Mouse (Mus musculus) lung, adult 2 months (tissue): ENCODE measurements around the gene Cd3d. TPM values are rescaled to one million over a fixed set of nuclear protein-coding genes. Genes with fewer than 3 reads are reported as not detected.

Experiments used
- DNase-seq: peaks from one replicate; pipeline ENCODE4 v3.0.0; 2022
- H3K4me1 ChIP-seq: fragments of 200-500 bp; 2 replicates; pipeline ENCODE4 v1.6.1; 2011; ENCODE audit warnings: low read length; ENCODE audit not compliant: control insufficient read depth, insufficient read depth
- H3K4me3 ChIP-seq: fragments of 200-500 bp; replicated peaks from 2 replicates; pipeline ENCODE3; 2011; ENCODE audit warnings: low read depth, mild to moderate bottlenecking, control low read depth, low read length; ENCODE audit errors: extremely low read depth
- CTCF ChIP-seq: fragments of 200-500 bp; IDR thresholded peaks from 2 replicates; pipeline ENCODE4 v1.5.1; 2011; ENCODE audit warnings: mild to moderate bottlenecking, low read length, control low read depth; ENCODE audit not compliant: insufficient read depth
- POLR2A ChIP-seq: fragments of 200-500 bp; IDR thresholded peaks from 2 replicates; pipeline ENCODE4 v1.6.1; 2011; ENCODE audit warnings: low read depth, mild to moderate bottlenecking, control low read depth, low read length, borderline replicate concordance; ENCODE audit errors: extremely low read depth
- WGBS: fragments of 180-500 bp; shearing (Covaris S2); methylation state at CpG from one replicate; pipeline ENCODE4 v1.1.7; 2018; 5-methylcytosine and 5-hydroxymethylcytosine counted together
- polyA plus RNA-seq: library from polyadenylated mRNA; depleted of rRNA; stranded (reverse); fragments of >200 nt; gene quantifications from 2 replicates; pipeline ENCODE4 v1.2.3, GENCODE M21; 2012

Gene Cd3d
- polyA plus RNA-seq, 1 experiment, result 2.0 TPM

DNA sequence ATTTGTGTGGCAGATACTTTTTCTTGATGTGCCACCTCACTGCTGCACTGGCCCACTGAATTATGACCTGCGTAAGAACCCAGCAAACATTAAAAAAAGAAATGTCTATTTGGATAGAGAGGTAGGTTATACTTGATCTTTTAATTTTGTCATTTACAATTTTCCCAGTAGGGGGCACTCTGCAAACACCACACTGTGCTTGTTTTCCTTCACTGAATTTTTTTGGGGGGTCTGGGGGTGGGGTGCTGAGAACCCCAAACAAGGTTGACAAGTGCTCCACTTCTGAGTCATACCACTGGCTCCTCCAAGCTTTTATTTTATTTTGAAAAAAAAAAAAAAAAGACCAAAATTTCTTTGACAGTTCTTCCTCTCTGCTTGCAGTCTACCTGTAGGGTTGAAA is 12.1 kb upstream of the Cd3d start:
- Histone ChIP-seq H3K4me1 (0 out of 2 replicates have a peak, but pooled peaks cover 3% of the 10 kb centered on the region), H3K4me3 (no peak overlapping the region)
- WGBS, result 44% methylated on average over 1 of the region's 1 CpGs
- DNase-seq, result no peak
- TF ChIP-seq CTCF, result no peak
- no peak for TF ChIP-seq POLR2A

DNA sequence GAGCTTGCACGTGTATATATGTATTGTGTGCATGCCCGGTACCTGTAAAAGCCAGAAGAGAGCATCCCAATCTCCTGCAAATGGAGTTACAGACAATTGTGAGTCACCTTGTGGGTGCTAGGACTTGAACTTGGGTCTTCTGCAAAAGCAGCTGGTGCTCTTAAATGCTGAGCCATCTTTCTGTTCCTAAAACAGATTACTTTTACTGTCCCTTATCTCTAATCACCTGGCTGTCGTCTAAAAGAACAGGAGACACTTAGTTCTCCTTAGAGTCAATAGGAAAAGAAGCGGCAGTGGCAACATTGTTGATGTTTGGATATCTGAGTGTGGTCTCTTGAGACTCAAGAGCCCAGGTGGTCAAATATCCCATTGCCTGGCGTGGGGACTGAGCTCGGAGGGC is 3.8 kb upstream of the Cd3d start:
- DNase-seq, result no peak
- Histone ChIP-seq H3K4me1 (no peaks in the 10 kb centered on the region), H3K4me3 (no peak overlapping the region)
- WGBS, result 48% methylated on average over 6 of the region's 6 CpGs
- TF ChIP-seq CTCF (no peak), POLR2A (no peak)

DNA sequence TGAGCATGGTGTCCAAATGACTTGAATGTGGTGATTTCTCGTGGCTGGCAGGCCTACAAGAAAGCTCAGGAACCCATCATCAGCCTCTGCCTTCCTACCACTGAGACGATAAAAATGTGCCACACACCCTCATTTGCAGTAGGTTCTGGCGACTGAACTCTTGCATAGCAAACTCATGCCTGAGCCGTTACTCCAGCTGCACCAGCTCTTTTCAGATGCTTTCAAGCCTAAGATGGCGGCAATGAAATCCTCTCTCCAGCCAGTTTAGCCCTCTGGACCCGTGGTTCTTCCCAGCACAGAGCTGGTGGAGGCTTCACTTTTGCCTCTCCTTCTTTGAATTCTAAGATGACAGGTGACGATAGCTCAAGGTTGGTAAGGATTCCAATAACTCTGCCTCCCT is 1.8 kb upstream of the Cd3d start:
- DNase-seq, result no peak
- Histone ChIP-seq H3K4me3 (no peak overlapping the region), H3K4me1 (no peaks in the 10 kb centered on the region)
- no peak for TF ChIP-seq POLR2A
- 68% methylated on average over 7 of the region's 7 CpGs for WGBS

DNA sequence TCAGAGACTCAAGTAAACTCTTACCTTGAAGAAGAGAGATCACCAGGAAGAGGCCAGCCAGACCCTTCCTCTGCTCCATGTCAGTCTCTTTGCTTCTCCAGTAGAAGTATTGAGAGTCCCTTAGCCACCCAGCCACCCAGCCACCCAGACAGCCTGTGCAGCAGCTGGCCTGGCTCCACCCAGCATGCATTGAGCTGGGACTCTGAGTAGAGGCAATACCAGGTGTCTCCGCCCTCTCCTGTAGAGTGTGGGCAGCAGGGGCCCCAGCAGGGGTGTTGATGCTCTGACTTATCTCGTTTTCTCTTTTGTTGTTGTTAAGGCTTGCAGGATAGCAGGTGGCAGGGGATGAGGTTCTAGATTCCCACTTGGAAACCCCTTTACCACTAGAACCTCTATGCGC is 1.3 kb upstream of the Cd3d start, which contains the start of gene Cd3g:
Gene Cd3g, minus strand, starts transcription at position 190 of the 400 bp plus-strand sequence.
- TF ChIP-seq POLR2A (no peak; the same call in 1 of the 2 replicates), CTCF (no peak)
- 60% methylated on average over 3 of the region's 3 CpGs for WGBS
- DNase-seq, result no peak

DNA sequence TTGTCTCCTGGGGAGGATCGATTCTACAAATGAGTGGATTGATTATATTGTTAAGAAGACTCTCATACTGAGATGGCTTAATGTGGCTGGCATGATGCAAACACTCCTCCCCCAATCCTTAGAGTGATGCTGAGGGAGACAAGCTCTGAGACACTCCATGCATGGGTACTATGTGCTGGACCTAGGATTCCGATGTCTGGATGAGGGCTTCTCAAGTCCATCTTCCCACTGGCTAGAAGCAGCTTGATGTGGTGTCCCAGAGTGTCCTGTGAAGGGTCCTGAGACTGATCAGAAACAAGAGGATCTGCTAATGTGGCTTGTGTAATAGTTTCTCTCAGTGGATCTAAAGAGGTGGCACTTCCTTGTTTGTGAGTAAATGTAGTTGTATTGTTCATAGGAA is 482 bp upstream of the Cd3d start:
- Histone ChIP-seq H3K4me1 (no peaks in the 10 kb centered on the region), H3K4me3 (no peak overlapping the region)
- WGBS, result 85% methylated on average over 2 of the region's 2 CpGs
- no peak for TF ChIP-seq CTCF
- DNase-seq, result no peak

More for the DNA sequence above, 1.3 kb upstream of the Cd3d start, which contains the start of gene Cd3g:
- H3K4me3 ChIP-seq, result no peak within 1 kb of the TSS
- H3K4me1 ChIP-seq, result no peaks in the 10 kb centered on the region

DNA sequence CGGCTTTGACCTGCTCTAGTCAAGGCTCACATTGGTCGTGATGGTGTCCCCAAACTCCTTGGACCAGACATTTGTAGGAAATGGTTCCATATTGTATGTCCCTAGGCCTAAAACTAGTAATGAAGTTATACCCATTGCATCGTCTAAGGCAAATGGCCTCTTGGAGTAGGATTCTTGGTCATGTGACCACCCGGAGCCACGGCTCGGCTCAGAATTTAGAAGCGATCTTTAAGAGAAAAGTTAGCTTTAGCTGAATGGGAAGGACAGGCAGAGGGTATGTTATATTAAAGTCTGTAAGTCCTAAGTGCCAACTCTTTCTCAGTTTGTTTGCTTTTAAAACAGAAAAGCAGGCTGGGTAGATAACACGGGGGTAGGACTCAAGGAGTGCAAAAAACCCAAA is 495 bp downstream of the Cd3d start:
- no peak for DNase-seq
- Histone ChIP-seq H3K4me3 (no peak overlapping the region), H3K4me1 (no peaks in the 10 kb centered on the region)
- 78% methylated on average over 8 of the region's 8 CpGs for WGBS
- TF ChIP-seq POLR2A (no peak), CTCF (no peak)

DNA sequence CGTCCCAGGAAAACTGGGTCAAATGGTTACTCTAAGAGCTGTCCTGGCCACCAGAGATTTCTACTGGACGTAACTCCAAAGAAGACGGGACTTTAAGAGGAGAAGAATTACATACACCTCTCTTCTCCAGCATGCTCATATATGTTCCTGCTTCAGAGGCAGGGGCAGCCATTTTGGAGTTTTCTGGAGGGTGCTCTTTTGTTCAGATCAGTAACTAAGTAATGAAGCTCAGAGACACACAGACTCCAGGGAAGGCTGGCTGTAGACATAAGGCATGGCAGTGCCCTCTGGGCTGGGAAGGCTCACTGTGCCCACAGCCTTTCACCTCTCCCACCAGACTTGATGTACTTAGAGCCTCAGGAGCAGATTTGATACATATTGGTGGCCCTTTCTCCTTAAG is 945 bp downstream of the Cd3d start:
- WGBS, result 72% methylated on average over 3 of the region's 3 CpGs
- H3K4me3 ChIP-seq, result no peak overlapping the region
- no peak for TF ChIP-seq CTCF
- no peak for TF ChIP-seq POLR2A
- DNase-seq, result no peak
- H3K4me1 ChIP-seq, result no peaks in the 10 kb centered on the region

DNA sequence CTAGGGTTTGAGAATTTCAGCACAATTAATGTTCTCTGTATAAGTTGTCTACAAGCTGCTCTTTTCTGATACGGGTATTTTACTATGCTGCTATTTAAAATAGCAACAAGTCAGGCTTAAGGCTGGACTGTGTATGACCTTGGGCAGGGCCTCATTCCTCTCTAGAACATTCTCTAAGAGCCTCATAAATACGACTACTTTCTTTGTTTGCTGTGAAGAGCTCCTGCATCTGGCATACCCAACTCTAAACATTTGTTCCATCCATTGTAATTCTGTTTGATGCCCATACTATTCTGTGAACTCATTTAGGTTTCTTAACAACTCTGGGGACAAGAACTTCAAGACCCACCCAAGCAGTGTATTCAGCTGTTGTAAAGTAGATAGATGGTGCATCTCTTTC is 1.4 kb downstream of the Cd3d start:
- DNase-seq, result no peak
- no peak overlapping the region for H3K4me3 ChIP-seq
- no peaks in the 10 kb centered on the region for H3K4me1 ChIP-seq
- WGBS, result 66% methylated on average over 2 of the region's 2 CpGs
- TF ChIP-seq POLR2A (no peak), CTCF (no peak)

DNA sequence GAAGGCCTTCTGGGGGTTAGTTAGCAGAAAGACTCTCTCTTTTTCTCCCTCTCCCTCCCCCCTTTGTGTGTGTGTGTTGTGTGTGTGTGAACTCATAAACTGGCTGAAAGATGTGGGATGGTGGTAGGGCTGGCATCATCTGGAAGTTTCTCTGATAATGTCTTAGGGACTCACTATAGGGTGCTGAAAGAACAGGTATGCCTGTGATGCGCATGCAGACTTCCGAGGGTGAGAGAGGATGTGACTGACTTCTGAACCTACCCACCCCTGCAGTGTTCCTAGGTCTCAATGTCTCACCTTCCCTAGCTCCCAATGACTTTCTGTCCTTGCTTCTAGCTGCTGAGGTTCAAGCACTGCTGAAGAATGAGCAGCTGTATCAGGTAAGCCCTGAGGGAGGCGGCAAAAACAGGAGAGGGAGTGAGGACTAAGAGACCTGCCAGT is 4.2 kb downstream of the Cd3d start:
- TF ChIP-seq CTCF, result no peak
- no peak for TF ChIP-seq POLR2A
- DNase-seq, result no peak
- WGBS, result 70% methylated on average over 3 of the region's 3 CpGs
- no peaks in the 10 kb centered on the region for H3K4me1 ChIP-seq
- H3K4me3 ChIP-seq, result no peak overlapping the region

DNA sequence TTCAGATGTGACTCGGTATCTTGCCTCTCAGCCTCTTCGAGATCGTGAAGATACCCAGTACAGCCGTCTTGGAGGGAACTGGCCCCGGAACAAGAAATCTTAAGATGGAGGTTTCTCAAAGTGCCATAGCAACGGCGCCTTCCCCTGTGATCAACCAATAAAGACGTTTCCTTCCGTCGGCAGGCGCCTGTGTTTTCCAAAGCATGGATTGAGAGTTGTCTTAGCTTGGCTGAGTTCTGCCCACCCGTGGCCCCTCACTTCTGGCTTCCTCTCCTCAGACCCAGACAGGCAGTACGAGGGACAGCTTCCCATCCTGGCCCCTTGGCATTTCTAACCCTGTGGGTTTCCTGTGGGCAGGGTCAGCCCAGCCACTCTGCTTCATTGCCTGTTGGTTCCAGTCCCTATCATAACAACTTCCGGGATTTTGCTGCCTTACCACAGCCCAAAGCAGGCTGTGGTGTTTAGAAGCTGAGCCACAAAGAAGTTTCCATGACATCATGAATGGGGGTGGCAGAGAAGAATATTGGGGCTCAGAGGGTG is 4.7 kb downstream of the Cd3d start:
- TF ChIP-seq POLR2A, result peak; percentile 29; the same call in 1 of the 2 replicates
- TF ChIP-seq CTCF, result no peak
- H3K4me1 ChIP-seq, result no peaks in the 10 kb centered on the region
- H3K4me3 ChIP-seq, result peak overlapping the region; percentile 20
- peak; percentile 7 for DNase-seq
- WGBS, result 45% methylated on average over 14 of the region's 14 CpGs
